Mouse (Mus musculus): ENCODE data around the gene Tyms. TPM values are rescaled to one million over a fixed set of nuclear protein-coding genes. Genes with fewer than 3 reads are reported as not detected.

The Tyms gene
- 20.3 TPM for polyA plus RNA-seq (2014; fragmentation: Illumina TruSeq; extraction: RNeasy Lipid Tissue Mini Kit (QIAGEN cat#74804); ENCODE audit: low replicate concordance)

GRCm38 (mm10) chr5:30072825-30073821, at the start of gene Tyms:
TSS of gene Tyms (minus strand) at chr5:30073617.

GRCm38 (mm10) chr5:30105668-30106300, 32.4 kb upstream of the Tyms start, which contains the start of gene 3110082J24Rik:
TSS of gene 3110082J24Rik (minus strand) at chr5:30106086.

GRCm38 (mm10) chr5:30104841-30105667, 31.6 kb upstream of the Tyms start, which contains the start of gene Garem2:
TSS of gene Garem2 (plus strand) at chr5:30105161.

GRCm38 (mm10) chr5:30012726-30013503, 60.5 kb downstream of the Tyms start, which contains the start of gene Il6:
TSS of gene Il6 (plus strand) at chr5:30013114.

Other genes starting within 250 kb of the Tyms start
- gene Il6, start 60.5 kb downstream of the Tyms start, polyA plus RNA-seq (2014; fragmentation: Illumina TruSeq; extraction: RNeasy Lipid Tissue Mini Kit (QIAGEN cat#74804); ENCODE audit: low replicate concordance), result 0.67 TPM
- gene Garem2, start 31.5 kb upstream of the Tyms start, polyA plus RNA-seq (2014; fragmentation: Illumina TruSeq; extraction: RNeasy Lipid Tissue Mini Kit (QIAGEN cat#74804); ENCODE audit: low replicate concordance), result not detected
- gene 3110082J24Rik, start 32.5 kb upstream of the Tyms start, polyA plus RNA-seq (2014; fragmentation: Illumina TruSeq; extraction: RNeasy Lipid Tissue Mini Kit (QIAGEN cat#74804); ENCODE audit: low replicate concordance), result not detected
- 172 TPM for gene Hadha, start 81.5 kb upstream of the Tyms start, polyA plus RNA-seq (2014; fragmentation: Illumina TruSeq; extraction: RNeasy Lipid Tissue Mini Kit (QIAGEN cat#74804); ENCODE audit: low replicate concordance)
- 799 TPM for gene Hadhb, start 81.6 kb upstream of the Tyms start, polyA plus RNA-seq (2014; fragmentation: Illumina TruSeq; extraction: RNeasy Lipid Tissue Mini Kit (QIAGEN cat#74804); ENCODE audit: low replicate concordance)
- not detected for gene Adgrf3, start 132.1 kb upstream of the Tyms start, polyA plus RNA-seq (2014; fragmentation: Illumina TruSeq; extraction: RNeasy Lipid Tissue Mini Kit (QIAGEN cat#74804); ENCODE audit: low replicate concordance)
- 125 TPM for gene Selenoi, start 159.0 kb upstream of the Tyms start, polyA plus RNA-seq (2014; fragmentation: Illumina TruSeq; extraction: RNeasy Lipid Tissue Mini Kit (QIAGEN cat#74804); ENCODE audit: low replicate concordance)
- gene Drc1, start 207.8 kb upstream of the Tyms start, polyA plus RNA-seq (2014; fragmentation: Illumina TruSeq; extraction: RNeasy Lipid Tissue Mini Kit (QIAGEN cat#74804); ENCODE audit: low replicate concordance), result not detected

Measured in small intestine, adult 10 weeks (tissue).